Mouse (Mus musculus) CD4-positive, CD25-positive, alpha-beta regulatory T cell (primary cell): ENCODE data around the gene Sox4. TPM values are rescaled to one million over a fixed set of nuclear protein-coding genes. Genes with fewer than 3 reads are reported as not detected.

Experiments used
- polyA plus RNA-seq: library from polyadenylated mRNA; unstranded; fragments of 100-300 nt; shearing (Covaris generic); gene quantifications from one replicate; pipeline ENCODE4 v1.2.1, GENCODE M21; 2017

The Sox4 gene
- polyA plus RNA-seq: 10.1 TPM

DNA sequence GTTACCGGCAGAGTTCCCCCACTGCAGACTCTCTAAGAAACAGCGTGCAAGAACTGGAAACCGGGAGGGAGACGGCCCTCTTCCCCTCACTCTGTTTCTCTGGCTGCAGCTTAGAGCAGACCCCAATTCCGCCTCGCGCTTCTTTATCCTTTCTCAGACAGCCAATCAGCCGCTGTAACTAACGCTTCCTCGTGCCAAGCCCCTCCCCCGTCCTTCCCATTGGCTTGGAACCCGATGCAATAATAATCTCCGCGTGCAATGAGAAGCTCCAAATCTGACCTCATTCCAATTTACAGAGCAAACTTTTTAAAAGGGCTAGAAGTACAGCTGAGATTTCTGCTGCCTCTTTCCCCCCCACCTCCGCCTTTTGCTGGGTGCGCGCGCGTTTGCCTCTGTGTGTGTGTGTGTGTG lies at the start of gene Sox4:
Sox4 (minus strand) TSS at position 133 of the 411 bp plus-strand sequence.

